Mouse (Mus musculus): ENCODE results near the gene Notch3.
"Not testable (repeated sequence)": the region's sequence is repeated elsewhere in the genome, so short reads cannot be mapped to it uniquely, and the experiment has no call there.

Notch3 gene

GRCm38 (mm10) chr17:32117287-32117871 is 49.3 kb downstream of the Notch3 start:
- DNase-seq = no peak

DNA sequence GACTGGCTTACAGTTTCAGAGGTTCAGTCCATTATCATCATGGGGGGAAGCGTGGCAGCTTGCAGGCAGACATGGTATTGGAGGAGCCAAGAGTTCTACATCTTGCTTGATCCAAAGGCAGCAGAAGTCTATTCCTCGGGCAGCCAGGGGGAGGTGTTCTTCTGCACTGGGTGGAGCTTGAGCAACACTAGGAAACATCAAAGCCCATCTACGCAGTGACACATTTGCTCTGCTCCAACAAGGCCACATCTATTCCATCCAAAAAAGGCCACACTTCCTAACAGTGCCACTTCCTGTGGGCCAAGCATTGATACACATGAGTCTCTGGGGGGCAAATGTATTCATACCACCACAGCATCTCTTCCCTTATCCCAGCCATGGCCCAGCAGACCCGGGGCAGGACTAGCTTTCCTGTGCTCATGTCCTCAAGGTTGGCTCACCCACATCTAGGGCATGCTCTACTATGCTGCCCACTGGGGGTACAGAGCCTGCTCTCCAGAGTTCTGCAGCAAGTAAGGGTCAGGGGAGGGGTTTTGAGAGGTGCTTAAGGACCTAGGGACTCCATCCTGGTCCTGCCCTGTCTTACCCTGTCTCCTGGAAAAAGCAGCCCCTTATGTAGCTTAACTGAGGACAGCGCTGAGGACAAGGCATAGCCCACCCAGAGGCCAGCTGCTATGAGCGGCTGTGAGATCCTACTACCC is 49.9 kb downstream of the Notch3 start:
- no peak for DNase-seq

GRCm38 (mm10) chr17:32114486-32114885 is 52.2 kb downstream of the Notch3 start:
- DNase-seq = not testable (repeated sequence)

DNA sequence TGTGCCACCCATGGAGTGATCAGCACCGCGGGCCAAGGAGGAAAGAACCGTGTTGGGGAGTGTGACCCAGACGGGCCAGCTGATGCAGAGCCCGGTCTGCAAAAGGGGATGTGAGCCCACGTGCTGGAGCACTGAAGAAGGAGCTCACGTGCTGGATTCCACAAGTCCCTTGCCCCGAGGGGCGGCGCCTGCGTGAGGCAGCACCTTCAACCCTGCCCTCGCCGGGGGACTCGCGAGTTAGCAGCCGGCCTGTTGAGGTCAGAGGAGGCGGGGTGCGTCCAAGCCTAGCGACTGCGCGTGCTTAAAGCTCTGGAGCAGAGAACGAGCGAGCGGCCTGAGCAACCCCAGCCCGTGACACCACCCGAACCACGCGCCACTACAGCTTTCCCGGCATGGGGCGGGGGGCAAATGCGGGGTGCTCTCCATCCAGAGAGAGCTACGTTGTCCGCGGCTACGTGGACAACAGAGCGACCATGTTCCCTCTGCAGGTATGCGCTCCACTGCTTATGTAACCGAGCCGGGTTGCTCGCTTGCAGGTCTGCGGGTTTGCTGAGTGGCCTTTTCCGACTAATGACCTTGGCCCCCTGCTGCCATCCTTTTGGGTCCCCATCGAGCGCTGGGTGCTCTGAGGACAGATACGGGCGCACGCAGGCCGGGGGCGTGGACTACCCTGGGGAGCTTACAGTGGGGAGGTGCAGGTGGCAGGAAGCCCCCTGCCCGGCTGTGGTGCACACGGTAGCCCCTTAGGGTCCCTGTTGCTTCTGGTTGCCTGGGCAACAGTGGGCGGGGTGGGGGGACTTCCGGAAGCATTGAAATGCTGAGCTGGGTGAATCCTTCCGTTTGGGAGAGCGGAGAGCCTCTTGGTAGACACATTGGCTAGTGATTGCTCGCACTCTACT is 52.9 kb downstream of the Notch3 start:
- DNase-seq = peak; percentile 58 to 70

- DNase-seq = no peak
These were observed 53.5 kb downstream of the Notch3 start for GRCm38 (mm10) chr17:32113255-32113522.

DNA sequence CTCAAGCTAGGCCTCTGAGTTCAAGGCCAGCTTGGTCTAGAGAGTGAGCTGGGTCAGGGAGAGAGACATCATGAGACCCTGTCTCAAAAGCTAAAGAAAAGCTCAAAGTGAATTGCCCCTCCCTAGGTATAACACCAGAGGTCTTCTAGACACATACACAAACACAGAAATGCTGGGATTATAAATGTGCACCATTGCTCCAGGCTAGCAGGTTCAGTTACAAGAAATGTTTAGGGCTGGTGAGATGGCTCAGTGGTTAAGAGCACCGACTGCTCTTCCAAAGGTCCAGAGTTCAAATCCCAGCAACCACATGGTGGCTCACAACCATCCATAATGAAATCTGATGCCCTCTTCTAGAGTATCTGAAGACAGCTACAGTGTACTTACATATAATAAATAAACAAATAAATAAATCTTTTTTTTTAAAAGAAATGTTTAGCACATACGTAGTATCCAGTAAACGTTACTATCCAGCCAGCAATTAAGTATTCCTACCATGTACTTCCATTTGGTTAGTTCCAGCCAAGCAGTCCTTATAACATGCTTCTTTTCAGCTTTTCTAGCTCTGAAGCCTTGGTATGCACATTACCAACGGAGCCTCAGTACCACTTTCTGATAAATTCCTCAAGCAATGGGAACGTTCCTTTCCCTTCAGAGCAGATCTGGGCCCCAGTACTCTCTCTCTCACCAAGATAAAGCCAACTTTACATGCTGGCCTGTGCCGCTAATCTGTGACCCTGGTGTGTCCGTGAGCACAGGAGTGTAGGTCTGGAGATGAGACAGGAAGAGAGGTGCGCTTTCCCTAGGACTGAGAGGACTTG is 54.0 kb downstream of the Notch3 start:
- no peak for DNase-seq

GRCm38 (mm10) chr17:32110980-32111780 is 55.5 kb downstream of the Notch3 start:
- no peak for DNase-seq

- DNase-seq = no peak
These were observed 56.2 kb downstream of the Notch3 start for GRCm38 (mm10) chr17:32110424-32110823.

DNA sequence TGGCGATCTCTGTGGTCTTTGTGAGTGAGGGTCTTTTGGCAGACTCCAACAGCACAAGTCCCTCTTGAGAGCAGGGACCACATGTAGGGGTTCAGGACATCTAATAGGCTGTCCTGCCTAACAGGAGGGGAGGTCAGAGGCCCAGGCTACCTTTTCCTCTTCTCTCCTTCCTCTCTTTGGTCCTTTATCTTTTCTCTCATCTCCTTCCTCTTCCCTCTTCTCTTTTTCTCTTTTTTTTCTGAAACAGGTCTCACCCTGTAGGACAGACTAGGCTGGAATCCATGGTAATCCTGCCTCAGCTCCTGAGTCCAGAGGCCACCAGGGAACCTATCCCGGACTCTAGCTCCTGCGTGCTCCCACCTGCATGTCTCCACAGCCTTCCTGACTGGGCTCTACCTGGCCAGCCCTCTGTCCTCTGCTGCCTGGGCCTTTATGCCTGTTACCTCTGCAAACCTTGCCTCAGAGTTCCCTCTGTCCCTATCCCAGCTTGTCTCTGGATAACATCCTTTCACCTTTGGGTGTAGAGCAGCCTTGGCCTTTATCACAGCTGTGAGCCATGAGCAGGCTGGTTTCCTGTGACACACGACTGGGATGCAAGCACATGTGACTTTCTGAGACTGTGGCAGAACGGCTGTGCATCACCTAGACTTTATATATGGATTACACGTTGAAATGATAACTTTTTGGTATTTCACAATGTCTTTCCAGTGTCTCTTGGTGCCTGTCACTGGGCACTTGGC is 57.3 kb downstream of the Notch3 start:
- no peak for DNase-seq

DNA sequence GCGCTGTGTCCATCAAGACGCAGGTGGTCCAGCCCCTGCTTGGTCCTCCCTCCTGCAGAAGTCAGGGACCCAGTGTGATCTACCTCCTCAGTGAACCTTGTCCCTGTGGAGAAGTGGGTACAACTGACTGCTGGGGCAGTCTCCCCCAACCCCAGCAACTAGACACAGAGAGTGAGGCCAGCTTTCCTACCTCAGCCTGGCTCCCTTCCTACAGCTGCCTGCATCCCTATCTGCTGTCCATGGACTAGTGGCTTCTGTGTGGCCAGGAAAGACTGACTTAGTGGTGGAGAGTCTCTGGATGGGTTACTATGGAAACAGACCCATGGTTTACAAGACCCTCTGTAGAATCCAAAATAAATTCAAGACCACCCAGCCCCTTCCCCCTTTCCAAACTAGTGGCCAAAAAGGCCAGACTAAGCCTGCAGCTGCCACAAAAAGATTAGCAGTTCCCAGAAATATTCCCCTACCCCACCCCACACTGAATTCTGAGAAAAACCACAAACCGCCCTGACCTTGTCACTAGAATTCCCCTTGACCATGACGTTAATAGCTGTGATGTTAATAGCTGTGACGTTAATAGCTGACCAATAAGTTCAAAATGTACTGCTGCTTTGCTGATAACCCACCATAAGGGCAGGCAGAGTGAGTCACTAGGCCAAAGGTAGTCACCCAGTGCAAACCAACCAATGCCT is 58.2 kb downstream of the Notch3 start:
- DNase-seq = not testable (repeated sequence)

DNA sequence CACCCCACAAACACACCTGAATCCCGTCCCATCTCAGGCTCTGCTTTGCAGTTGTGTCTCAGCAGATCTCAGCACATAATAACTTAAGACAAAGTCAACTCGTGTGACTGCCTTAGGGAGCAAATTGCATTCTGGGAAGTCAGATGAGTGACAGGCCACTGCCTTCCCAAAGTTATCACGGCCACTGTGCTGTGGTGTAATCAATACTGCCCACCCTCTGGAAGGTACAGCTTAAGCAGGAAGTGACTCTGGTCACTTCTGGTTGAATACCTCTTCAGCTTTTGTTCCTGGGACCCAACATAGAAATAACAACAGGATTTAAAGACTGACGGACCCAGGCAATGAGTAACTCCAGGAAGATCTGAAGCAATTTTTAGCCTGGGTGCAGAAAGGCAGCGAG is 58.8 kb downstream of the Notch3 start:
- no peak for DNase-seq

DNA sequence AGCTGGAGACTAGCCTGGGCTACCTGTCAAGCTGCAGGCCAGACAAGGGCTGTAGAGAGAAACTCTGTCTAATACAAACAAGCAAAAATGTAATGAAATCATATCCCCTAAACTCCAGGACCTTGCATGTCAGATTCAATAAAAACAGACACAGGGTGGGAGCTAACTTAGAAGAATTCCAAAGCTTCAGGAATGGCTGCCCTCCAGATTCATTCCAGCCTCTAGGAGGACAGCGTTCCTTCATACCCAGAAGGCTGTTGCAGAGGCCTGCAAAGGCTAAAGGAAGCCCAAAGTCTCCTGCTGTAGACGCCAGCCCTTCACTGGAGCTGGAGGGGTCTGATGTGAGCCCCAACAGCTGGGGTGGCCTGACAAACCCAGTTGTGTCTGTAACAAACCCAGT is 60.3 kb downstream of the Notch3 start:
- no peak for DNase-seq

GRCm38 (mm10) chr17:32103054-32103453 is 63.6 kb downstream of the Notch3 start:
- no peak for DNase-seq

- DNase-seq = peak; percentile 41 to 52
These were observed 66.6 kb downstream of the Notch3 start for GRCm38 (mm10) chr17:32099943-32100586.

DNA sequence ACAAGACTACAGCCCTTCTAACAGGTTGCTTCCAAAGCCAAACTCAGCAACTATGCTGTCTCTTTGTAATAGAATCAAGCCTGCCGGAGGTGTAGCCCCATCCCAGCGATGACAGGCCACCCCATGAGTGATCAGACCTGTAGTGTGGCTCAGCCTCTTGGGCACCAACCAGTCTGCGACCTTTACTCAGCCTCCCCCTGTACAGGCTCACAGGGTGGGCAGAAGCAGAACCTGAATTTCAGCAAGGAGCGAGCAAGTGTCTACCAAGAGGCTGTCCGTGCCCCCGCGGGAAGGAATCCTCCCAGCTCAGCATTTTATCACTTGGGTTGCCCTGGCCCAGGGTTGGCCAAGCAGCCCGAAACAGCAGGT is 67.1 kb downstream of the Notch3 start:
- no peak for DNase-seq

GRCm38 (mm10) chr17:32098905-32099304 is 67.7 kb downstream of the Notch3 start:
- not testable (repeated sequence) for DNase-seq

- no peak for DNase-seq
These were observed 69.0 kb downstream of the Notch3 start for GRCm38 (mm10) chr17:32097676-32098075.

DNA sequence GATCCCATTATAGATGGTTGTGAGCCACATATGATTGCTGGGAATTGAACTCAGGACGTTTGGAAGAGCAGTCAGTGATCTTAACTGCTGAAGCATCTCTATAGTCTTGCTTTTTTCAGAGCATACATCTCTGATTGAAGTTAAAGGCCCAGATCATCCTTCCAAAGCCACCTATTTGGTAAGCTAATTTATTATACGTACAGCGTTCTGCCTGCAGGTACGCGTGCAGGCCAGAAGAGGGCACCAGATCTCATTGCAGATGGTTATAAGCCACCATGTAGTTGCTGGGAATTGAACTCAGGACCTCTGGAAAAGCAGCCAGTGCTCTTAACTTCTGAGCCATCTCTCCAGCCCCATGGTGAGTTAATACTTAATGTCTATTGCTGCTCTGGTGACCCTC is 73.8 kb downstream of the Notch3 start:
- no peak for DNase-seq

- no peak for DNase-seq
These were observed 74.4 kb downstream of the Notch3 start for GRCm38 (mm10) chr17:32092241-32092619.
